Mouse (Mus musculus): Measurements from ENCODE around the gene Echs1. TPM values are rescaled to one million over a fixed set of nuclear protein-coding genes. Genes with fewer than 3 reads are reported as not detected.

Echs1 gene
- 160 and 162 TPM in 2 replicates for polyA plus RNA-seq (2014; fragmentation: Nextera tagmentation; extraction: Ambion mirVana)

DNA sequence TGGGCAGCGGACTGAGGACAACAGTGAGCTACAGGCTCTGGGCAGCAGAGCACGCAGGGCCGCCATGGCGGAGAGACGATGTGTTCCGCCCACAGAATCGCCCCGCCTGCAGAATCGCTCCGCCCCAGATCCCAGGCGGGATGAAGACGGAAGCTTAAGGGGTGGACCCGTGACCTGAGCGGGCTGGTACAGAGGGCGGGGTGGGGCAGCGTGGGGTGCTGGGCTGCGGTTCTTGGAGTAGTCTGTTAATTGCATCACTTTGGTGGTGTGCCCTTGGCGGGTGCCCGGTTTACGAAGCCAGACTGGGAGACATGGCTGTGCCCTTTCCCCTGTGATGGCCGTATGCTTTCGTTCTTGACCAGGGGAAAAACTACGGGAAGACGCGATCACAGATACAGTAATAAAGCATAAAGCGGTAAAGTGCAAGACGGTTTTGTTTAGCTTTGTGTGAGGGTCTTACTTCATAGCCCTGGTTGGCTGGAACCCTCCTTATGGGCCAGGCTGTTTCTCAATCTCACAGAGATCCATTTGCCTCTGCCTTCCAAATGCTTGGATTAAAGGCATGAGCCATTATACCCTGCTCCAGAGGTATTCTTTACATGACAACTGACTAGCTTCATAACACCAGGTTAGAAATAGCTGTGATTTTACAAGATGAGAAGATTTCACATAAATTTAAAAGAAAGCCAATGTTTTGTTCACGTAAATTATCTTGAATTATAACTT is at the start of gene Echs1:
Echs1 (minus strand) TSS at position 148 of the 726 bp plus-strand sequence.
- Histone ChIP-seq H3K4me2 (ENCODE audit: low read depth) (peak within 1 kb of the TSS; percentile 94), H3K27me3 (ENCODE audit: control insufficient read depth, insufficient read depth, low read length) (no peaks in the 10 kb centered on the region), H3K9ac (ENCODE audit: low read length) (peak within 1 kb of the TSS; percentile 84), H3K4me3 (ENCODE audit: low read depth, low read length) (peak within 1 kb of the TSS; percentile 71), H3K36me3 (ENCODE audit: control insufficient read depth, insufficient read depth, low read length) (peaks cover 3% of the 10 kb centered on the region; the same call in 1 of the 2 replicates), H3K27ac (ENCODE audit: low read depth, low read length) (peak within 1 kb of the TSS; percentile 49; the same call in 1 of the 2 replicates), H3K4me1 (ENCODE audit: control insufficient read depth, insufficient read depth, low read length) (no peaks in the 10 kb centered on the region), H3K9me3 (ENCODE audit: control insufficient read depth, low read length) (no peaks in the 10 kb centered on the region)
- peak; percentile 87 for DNase-seq (ENCODE audit: low spot score)
- 4% methylated on average over 28 of the region's 28 CpGs for WGBS
- peak; percentile 98 for ATAC-seq (ENCODE audit: insufficient read depth, low FRiP score, low TSS enrichment)

DNA sequence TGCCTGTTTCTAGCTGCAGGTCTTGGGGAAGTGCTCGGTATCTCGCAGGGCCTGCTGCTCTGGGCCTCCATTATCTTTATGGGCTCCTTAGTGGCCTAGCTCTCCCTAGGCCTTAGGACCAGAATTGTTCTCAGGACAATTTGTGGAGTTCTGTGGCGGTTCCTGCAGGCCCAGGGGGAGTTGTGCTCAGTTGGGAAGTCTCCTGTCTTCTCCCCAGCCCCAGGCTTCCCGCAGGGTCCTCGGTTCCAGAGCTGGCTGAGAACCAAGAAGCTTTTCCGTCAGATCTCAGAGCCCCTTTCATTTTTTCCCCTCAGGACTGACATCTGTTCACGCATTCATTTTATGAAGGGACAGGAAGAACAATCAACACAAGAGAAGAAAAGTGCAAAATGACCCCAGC is 48.4 kb upstream of the Echs1 start, which contains the start of gene Olfr522:
Olfr522 (minus strand) TSS at position 101 of the 400 bp plus-strand sequence.
- WGBS = 79% methylated on average over 7 of the region's 7 CpGs
- DNase-seq (ENCODE audit: low spot score) = no peak
- no peak within 1 kb of the TSS for H3K27ac ChIP-seq (ENCODE audit: low read depth, low read length)
- H3K27me3 ChIP-seq (ENCODE audit: control insufficient read depth, insufficient read depth, low read length) = no peaks in the 10 kb centered on the region
- ATAC-seq (ENCODE audit: insufficient read depth, low FRiP score, low TSS enrichment) = no peak
- H3K4me2 ChIP-seq (ENCODE audit: low read depth) = no peak within 1 kb of the TSS
- no peaks in the 10 kb centered on the region for H3K4me1 ChIP-seq (ENCODE audit: control insufficient read depth, insufficient read depth, low read length)
- H3K9me3 ChIP-seq (ENCODE audit: control insufficient read depth, low read length) = no peaks in the 10 kb centered on the region
- H3K9ac ChIP-seq (ENCODE audit: low read length) = no peak within 1 kb of the TSS
- H3K4me3 ChIP-seq (ENCODE audit: low read depth, low read length) = no peak within 1 kb of the TSS
- H3K36me3 ChIP-seq (ENCODE audit: control insufficient read depth, insufficient read depth, low read length) = no peaks in the 10 kb centered on the region

DNA sequence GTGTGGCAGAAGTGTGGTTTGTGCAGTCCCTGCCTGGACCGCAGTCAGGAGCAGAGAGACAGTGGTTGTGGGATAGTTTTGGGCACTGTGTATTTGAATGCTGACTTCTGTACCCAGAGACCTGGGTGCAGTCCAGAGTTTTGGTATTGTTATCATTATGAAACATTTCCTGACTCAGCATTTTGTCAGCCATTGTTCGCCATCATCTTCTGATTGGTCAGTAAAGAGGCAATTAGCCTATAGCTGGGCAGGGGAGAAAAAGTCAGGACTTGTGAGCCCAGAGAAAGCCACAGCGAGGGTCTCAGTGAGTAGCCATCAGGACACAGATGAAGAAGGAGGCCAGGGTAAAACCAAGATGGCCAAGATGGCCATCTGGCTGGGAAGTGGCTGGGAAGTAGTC is 44.1 kb upstream of the Echs1 start:
- ATAC-seq (ENCODE audit: insufficient read depth, low FRiP score, low TSS enrichment) = no peak
- 66% methylated on average over 3 of the region's 3 CpGs for WGBS
- Histone ChIP-seq H3K4me1 (ENCODE audit: control insufficient read depth, insufficient read depth, low read length) (no peaks in the 10 kb centered on the region), H3K27ac (ENCODE audit: low read depth, low read length) (no peak overlapping the region), H3K27me3 (ENCODE audit: control insufficient read depth, insufficient read depth, low read length) (no peaks in the 10 kb centered on the region), H3K9ac (ENCODE audit: low read length) (no peak overlapping the region), H3K36me3 (ENCODE audit: control insufficient read depth, insufficient read depth, low read length) (no peaks in the 10 kb centered on the region), H3K4me2 (ENCODE audit: low read depth) (no peak overlapping the region), H3K9me3 (ENCODE audit: control insufficient read depth, low read length) (no peaks in the 10 kb centered on the region), H3K4me3 (ENCODE audit: low read depth, low read length) (no peak overlapping the region)
- no peak for DNase-seq (ENCODE audit: low spot score)

DNA sequence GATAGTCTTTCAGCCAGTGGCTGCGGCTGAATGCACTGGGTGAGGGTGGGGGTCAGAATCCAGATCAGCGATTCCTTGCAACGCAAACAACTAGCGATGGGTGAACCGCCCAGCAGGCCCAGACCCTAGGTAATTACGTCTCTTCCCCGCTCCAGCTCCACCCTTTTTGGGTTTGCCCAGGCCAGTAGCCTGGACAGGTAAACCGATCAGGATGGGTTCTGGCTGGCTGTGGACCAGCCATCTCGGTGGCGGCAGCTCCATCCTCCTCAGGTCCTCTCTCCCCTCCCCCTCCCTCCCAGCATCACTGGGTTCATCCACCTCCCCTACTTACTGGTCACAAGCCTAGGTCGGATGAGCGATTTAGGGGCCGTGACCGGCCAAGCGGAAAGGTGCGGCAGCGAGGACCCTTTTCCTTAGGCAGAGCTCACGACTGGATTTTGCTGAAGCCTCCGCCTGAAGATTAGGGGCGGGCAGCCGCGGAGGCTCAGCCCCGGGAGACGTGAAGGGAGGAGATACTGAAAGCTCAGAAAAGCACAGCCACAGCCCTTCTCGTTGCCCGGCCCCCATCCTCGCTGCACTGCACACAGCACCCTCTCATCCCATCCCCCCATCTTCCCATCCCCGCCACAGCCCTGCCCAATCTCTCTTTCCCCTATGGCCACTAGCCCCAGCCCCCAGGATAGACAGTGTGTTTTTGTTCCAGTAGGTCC is 38.1 kb upstream of the Echs1 start, which contains the start of gene Sprn:
Sprn (minus strand) TSS at position 660 of the 710 bp plus-strand sequence.
- peak within 1 kb of the TSS; percentile 52 for H3K4me2 ChIP-seq (ENCODE audit: low read depth)
- ATAC-seq (ENCODE audit: insufficient read depth, low FRiP score, low TSS enrichment) (peak; percentile 50; the same call in 1 of the 2 replicates), DNase-seq (ENCODE audit: low spot score) (peak; percentile 40)
- H3K36me3 ChIP-seq (ENCODE audit: control insufficient read depth, insufficient read depth, low read length) = no peaks in the 10 kb centered on the region
- 0 out of 2 replicates have a peak, but pooled peaks cover 3% of the 10 kb centered on the region for H3K4me1 ChIP-seq (ENCODE audit: control insufficient read depth, insufficient read depth, low read length)
- WGBS = 3% methylated on average over 28 of the region's 28 CpGs
- peak within 1 kb of the TSS; percentile 49 for H3K9ac ChIP-seq (ENCODE audit: low read length)
- H3K27ac ChIP-seq (ENCODE audit: low read depth, low read length) = no peak within 1 kb of the TSS
- H3K9me3 ChIP-seq (ENCODE audit: control insufficient read depth, low read length) = no peaks in the 10 kb centered on the region
- H3K27me3 ChIP-seq (ENCODE audit: control insufficient read depth, insufficient read depth, low read length) = peaks cover 11% of the 10 kb centered on the region
- peak within 1 kb of the TSS; percentile 23 for H3K4me3 ChIP-seq (ENCODE audit: low read depth, low read length)

DNA sequence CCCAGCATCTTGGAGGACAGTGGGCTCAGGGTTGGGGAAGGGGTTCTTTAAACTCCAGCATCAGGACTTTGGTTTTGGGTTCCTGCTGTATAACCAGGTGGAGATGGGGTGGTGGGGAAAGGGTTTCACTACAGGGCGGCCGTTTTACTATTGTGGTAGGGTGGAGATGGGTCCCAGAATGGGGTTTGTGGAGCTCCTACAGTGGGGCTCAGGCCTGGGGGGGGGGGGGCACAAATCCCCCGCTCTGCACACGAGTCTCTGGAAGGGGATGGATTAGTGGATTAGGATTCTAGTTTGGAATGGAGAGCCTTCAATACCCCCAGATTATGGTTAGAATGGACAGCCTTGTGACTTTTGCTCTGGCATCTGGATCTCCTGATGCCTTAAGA is 37.5 kb upstream of the Echs1 start:
- peak overlapping the region; percentile 52 for H3K4me2 ChIP-seq (ENCODE audit: low read depth)
- WGBS = 24% methylated on average over 4 of the region's 4 CpGs
- DNase-seq (ENCODE audit: low spot score) = no peak

DNA sequence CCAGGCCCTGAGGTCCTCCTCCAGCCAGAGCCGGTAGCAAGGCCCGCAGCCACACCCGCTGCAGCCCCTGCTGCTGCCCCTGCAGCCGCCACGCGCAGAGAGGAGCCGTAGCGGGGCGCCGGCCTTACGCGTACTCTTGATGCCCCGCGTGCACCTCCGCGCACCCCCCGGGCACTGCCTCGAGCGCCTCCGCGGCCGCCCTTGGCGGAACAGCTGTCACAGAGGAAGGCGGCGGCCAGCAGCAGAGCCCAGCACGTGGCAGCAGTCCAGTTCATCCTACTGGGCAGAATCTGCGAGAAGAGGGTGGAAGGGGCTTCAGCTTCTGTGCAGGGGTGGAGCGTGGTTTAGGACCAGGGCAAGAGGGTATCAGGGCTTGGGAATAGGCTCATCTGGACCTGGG is 37.1 kb upstream of the Echs1 start:
- H3K9ac ChIP-seq (ENCODE audit: low read length) = peak overlapping the region; percentile 31; the same call in 1 of the 2 replicates
- 0 out of 2 replicates have a peak overlapping the region, but pooled peaks have one; percentile 4 for H3K4me3 ChIP-seq (ENCODE audit: low read depth, low read length)
- H3K27me3 ChIP-seq (ENCODE audit: control insufficient read depth, insufficient read depth, low read length) = peaks cover 11% of the 10 kb centered on the region
- WGBS = 5% methylated on average over 26 of the region's 28 CpGs
- H3K9me3 ChIP-seq (ENCODE audit: control insufficient read depth, low read length) = no peaks in the 10 kb centered on the region
- peak; percentile 40 for DNase-seq (ENCODE audit: low spot score)
- no peak overlapping the region for H3K27ac ChIP-seq (ENCODE audit: low read depth, low read length)
- peak overlapping the region; percentile 30 for H3K4me2 ChIP-seq (ENCODE audit: low read depth)
- 0 out of 2 replicates have a peak, but pooled peaks cover 3% of the 10 kb centered on the region for H3K4me1 ChIP-seq (ENCODE audit: control insufficient read depth, insufficient read depth, low read length)
- no peaks in the 10 kb centered on the region for H3K36me3 ChIP-seq (ENCODE audit: control insufficient read depth, insufficient read depth, low read length)
- ATAC-seq (ENCODE audit: insufficient read depth, low FRiP score, low TSS enrichment) = peak; percentile 38; the same call in 1 of the 2 replicates

More for the DNA sequence above, 37.5 kb upstream of the Echs1 start:
- Histone ChIP-seq H3K4me1 (ENCODE audit: control insufficient read depth, insufficient read depth, low read length) (0 out of 2 replicates have a peak, but pooled peaks cover 3% of the 10 kb centered on the region), H3K9ac (ENCODE audit: low read length) (peak overlapping the region; percentile 49; the same call in 1 of the 2 replicates), H3K4me3 (ENCODE audit: low read depth, low read length) (0 out of 2 replicates have a peak overlapping the region, but pooled peaks have one; percentile 23), H3K36me3 (ENCODE audit: control insufficient read depth, insufficient read depth, low read length) (no peaks in the 10 kb centered on the region), H3K9me3 (ENCODE audit: control insufficient read depth, low read length) (no peaks in the 10 kb centered on the region), H3K27ac (ENCODE audit: low read depth, low read length) (no peak overlapping the region), H3K27me3 (ENCODE audit: control insufficient read depth, insufficient read depth, low read length) (peaks cover 11% of the 10 kb centered on the region)
- no peak; the same call in 1 of the 2 replicates for ATAC-seq (ENCODE audit: insufficient read depth, low FRiP score, low TSS enrichment)

DNA sequence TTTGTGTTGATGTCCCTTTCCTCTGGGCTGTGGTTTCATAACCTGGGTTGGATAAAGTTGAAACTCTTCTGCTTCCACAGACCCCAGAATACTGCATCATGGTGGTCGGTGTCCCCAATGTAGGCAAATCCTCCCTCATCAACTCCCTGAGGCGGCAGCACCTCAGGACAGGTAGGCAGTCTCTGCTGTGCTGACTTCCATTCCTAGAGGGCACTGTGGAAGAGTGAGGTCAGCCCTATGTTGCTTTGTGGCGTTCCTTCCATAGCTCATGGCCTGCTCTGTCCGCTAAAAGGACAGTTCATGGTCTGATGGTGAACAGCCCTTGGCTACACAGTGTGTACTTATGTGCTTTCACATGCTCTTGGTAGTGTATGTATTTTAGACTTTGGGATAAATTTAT is 28.3 kb upstream of the Echs1 start:
- WGBS = 89% methylated on average over 4 of the region's 4 CpGs
- H3K4me3 ChIP-seq (ENCODE audit: low read depth, low read length) = no peak overlapping the region
- ATAC-seq (ENCODE audit: insufficient read depth, low FRiP score, low TSS enrichment) (no peak), DNase-seq (ENCODE audit: low spot score) (no peak)
- H3K9ac ChIP-seq (ENCODE audit: low read length) = no peak overlapping the region
- no peak overlapping the region for H3K27ac ChIP-seq (ENCODE audit: low read depth, low read length)
- no peaks in the 10 kb centered on the region for H3K36me3 ChIP-seq (ENCODE audit: control insufficient read depth, insufficient read depth, low read length)
- no peaks in the 10 kb centered on the region for H3K4me1 ChIP-seq (ENCODE audit: control insufficient read depth, insufficient read depth, low read length)
- H3K4me2 ChIP-seq (ENCODE audit: low read depth) = no peak overlapping the region
- H3K27me3 ChIP-seq (ENCODE audit: control insufficient read depth, insufficient read depth, low read length) = no peaks in the 10 kb centered on the region
- H3K9me3 ChIP-seq (ENCODE audit: control insufficient read depth, low read length) = no peaks in the 10 kb centered on the region

DNA sequence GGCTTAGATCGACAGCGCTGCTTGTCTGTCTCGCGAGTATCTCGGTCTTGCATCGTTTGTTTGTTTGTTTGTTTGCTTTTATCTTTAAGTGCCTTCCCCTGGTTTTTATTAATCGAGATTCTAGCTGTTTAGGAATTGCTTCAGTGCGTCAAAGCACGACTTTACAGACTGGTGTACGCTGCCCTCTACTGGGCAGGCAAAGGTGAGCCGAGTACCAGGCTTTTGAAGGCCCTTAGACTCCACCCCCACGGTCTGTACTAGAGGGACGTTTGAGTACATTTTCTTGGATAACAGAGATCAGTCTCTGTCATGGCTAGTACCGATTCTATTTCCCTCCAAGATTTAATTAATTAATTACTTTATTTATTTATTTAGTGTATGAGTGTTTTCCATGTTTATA is 25.1 kb upstream of the Echs1 start:
- no peaks in the 10 kb centered on the region for H3K9me3 ChIP-seq (ENCODE audit: control insufficient read depth, low read length)
- H3K4me1 ChIP-seq (ENCODE audit: control insufficient read depth, insufficient read depth, low read length) = 0 out of 2 replicates have a peak, but pooled peaks cover 5% of the 10 kb centered on the region
- H3K27me3 ChIP-seq (ENCODE audit: control insufficient read depth, insufficient read depth, low read length) = no peaks in the 10 kb centered on the region
- H3K4me3 ChIP-seq (ENCODE audit: low read depth, low read length) = no peak overlapping the region
- ATAC-seq (ENCODE audit: insufficient read depth, low FRiP score, low TSS enrichment) = no peak
- H3K4me2 ChIP-seq (ENCODE audit: low read depth) = no peak overlapping the region
- WGBS = 7% methylated on average over 14 of the region's 14 CpGs
- DNase-seq (ENCODE audit: low spot score) = peak; percentile 69
- H3K9ac ChIP-seq (ENCODE audit: low read length) = no peak overlapping the region
- no peaks in the 10 kb centered on the region for H3K36me3 ChIP-seq (ENCODE audit: control insufficient read depth, insufficient read depth, low read length)
- H3K27ac ChIP-seq (ENCODE audit: low read depth, low read length) = no peak overlapping the region

Measured in neural tube, embryonic 11.5 days (tissue).